15 mouse cellular contexts compared by ENCODE assay signal in the genomic region with DNA sequence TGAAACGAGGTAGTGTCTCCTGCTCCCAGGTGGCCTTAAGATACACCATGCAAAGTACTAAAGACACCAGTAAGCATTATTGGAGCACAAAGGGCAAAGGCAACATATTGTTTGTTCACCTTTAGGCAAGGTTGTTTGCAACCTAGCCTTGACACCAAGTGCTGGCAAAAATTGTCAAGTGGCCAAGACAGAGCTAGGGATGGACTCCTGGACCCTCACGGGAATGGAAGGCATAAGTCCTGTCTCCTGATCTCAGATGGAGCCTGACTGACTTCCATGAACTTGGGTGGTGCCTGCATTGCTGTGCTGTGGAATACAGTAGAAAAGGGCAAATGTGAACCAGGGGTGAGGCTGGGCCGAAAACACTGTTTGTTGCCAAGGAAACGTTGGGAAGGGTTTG.
"Had no signal": no experiment of that assay in that cellular context is flagged by ENCODE, and none has a peak within 500 bp of the region (broad histone marks: within the 10 kb centered on the region; RNA-seq: fewer than 3 reads in every experiment).

No protein-coding gene starts in this region.

- H3K9me3 ChIP-seq: hindbrain, embryonic 15.5 days; limb, embryonic 13.5 days; midbrain, embryonic 10.5 days; neural tube, embryonic 12.5 days had no signal

- DNase-seq: kidney, adult 18-20 months; layer of hippocampus, adult 9-11 months; layer of hippocampus, postnatal 36 days; lung, embryonic 14.5 days; lung, postnatal 10 days; lung, postnatal 4 days; midbrain, embryonic 14.5 days; thymus, adult 2 months; thymus, postnatal 25 days had no signal

- H3K27me3 ChIP-seq: hindbrain, embryonic 15.5 days; limb, embryonic 13.5 days; neural tube, embryonic 12.5 days had no signal

- H3K27ac ChIP-seq: hindbrain, embryonic 15.5 days; limb, embryonic 13.5 days; midbrain, embryonic 10.5 days; neural tube, embryonic 12.5 days; stomach, postnatal 0 days had no signal

- H3K4me3 ChIP-seq: hindbrain, embryonic 15.5 days; limb, embryonic 13.5 days; midbrain, embryonic 10.5 days; neural tube, embryonic 12.5 days had no signal

- H3K4me2 ChIP-seq: hindbrain, embryonic 15.5 days; limb, embryonic 13.5 days; liver, embryonic 11.5 days; lung, embryonic 14.5 days; neural tube, embryonic 12.5 days had no signal

- H3K9ac ChIP-seq: hindbrain, embryonic 15.5 days; limb, embryonic 13.5 days; lung, embryonic 14.5 days; neural tube, embryonic 12.5 days had no signal

- H3K4me1 ChIP-seq: limb, embryonic 13.5 days; neural tube, embryonic 12.5 days had no signal
